Mouse (Mus musculus) gastrocnemius, postnatal 4 days (tissue): ENCODE data around the gene Btk. TPM values are rescaled to one million over a fixed set of nuclear protein-coding genes. Genes with fewer than 3 reads are reported as not detected.
"Not testable (repeated sequence)": the region's sequence is repeated elsewhere in the genome, so short reads cannot be mapped to it uniquely, and the experiment has no call there.

Experiments
- DNase-seq, 2 experiments: peaks; one replicate each; pipeline ENCODE4 v3.0.0; 2021 to 2022; ENCODE audit warnings: low spot score in 2 of 2, mixed read lengths in 2 of 2
- total RNA-seq, 2 experiments: library from RNA; stranded (reverse); gene quantifications; 2 replicates each; pipeline ENCODE4 v1.2.3; 2021

Gene Btk
- total RNA-seq, 2 experiments from 2014 or later: 1.6 to 2.0 TPM

GRCm38 (mm10) chrX:134582270-134582669 lies 1.1 kb downstream of the Btk start:
- DNase-seq: no peak

- no peak for DNase-seq
Measured at GRCm38 (mm10) chrX:134580528-134581305, 2.7 kb downstream of the Btk start.

- DNase-seq: no peak
Measured at GRCm38 (mm10) chrX:134577896-134578295, 5.5 kb downstream of the Btk start.

- no peak for DNase-seq
Measured at GRCm38 (mm10) chrX:134566536-134567222, 16.7 kb downstream of the Btk start.

GRCm38 (mm10) chrX:134564326-134564725 lies 19.0 kb downstream of the Btk start:
- no peak for DNase-seq

GRCm38 (mm10) chrX:134554425-134554824 lies 28.9 kb downstream of the Btk start:
- no peak for DNase-seq

GRCm38 (mm10) chrX:134553326-134553725 lies 30.0 kb downstream of the Btk start:
- no peak for DNase-seq

- no peak for DNase-seq
Measured at GRCm38 (mm10) chrX:134550903-134551302, 32.5 kb downstream of the Btk start.

GRCm38 (mm10) chrX:134547330-134547729 lies 36.0 kb downstream of the Btk start:
- DNase-seq: no peak

GRCm38 (mm10) chrX:134541955-134542308 lies 41.4 kb downstream of the Btk start:
- DNase-seq: no peak

- DNase-seq: peak; percentile 39 to 50
Measured at GRCm38 (mm10) chrX:134541145-134541954, 42.0 kb downstream of the Btk start, which contains the start of gene Timm8a1. TSS of gene Timm8a1 (minus strand) at chrX:134541865.

GRCm38 (mm10) chrX:134540414-134541135 lies 42.8 kb downstream of the Btk start:
- no peak for DNase-seq

GRCm38 (mm10) chrX:134539795-134540194 lies 43.6 kb downstream of the Btk start:
- DNase-seq: not testable (repeated sequence)

GRCm38 (mm10) chrX:134533346-134533745 lies 50.0 kb downstream of the Btk start:
- DNase-seq: no peak

- no peak for DNase-seq
Measured at GRCm38 (mm10) chrX:134525260-134525659, 58.1 kb downstream of the Btk start.

- DNase-seq: no peak
Measured at GRCm38 (mm10) chrX:134523772-134524171, 59.6 kb downstream of the Btk start.

GRCm38 (mm10) chrX:134509473-134509872 lies 73.9 kb downstream of the Btk start:
- no peak for DNase-seq

GRCm38 (mm10) chrX:134507977-134508376 lies 75.4 kb downstream of the Btk start:
- no peak for DNase-seq

- no peak for DNase-seq
Measured at GRCm38 (mm10) chrX:134500651-134501050, 82.7 kb downstream of the Btk start.
